Mouse (Mus musculus): ENCODE data around the gene Bin2. TPM values are rescaled to one million over a fixed set of nuclear protein-coding genes. Genes with fewer than 3 reads are reported as not detected.

Gene Bin2
- polyA plus RNA-seq, 1 experiment, result 114 TPM

GRCm38 (mm10) chr15:100592817-100593216 is 76.5 kb downstream of the Bin2 start:
- no peaks in the 10 kb centered on the region for H3K4me1 ChIP-seq (replicated peaks; ENCODE audit: control insufficient read depth, insufficient read depth, low read length)
- H3K4me3 ChIP-seq (ENCODE audit: control insufficient read depth, insufficient read depth, low read length), result no peak overlapping the region
- no peak for DNase-seq
- H3K27ac ChIP-seq (ENCODE audit: control insufficient read depth, insufficient read depth, low read length), result no peak overlapping the region
- WGBS, result 96% methylated on average over 6 of the region's 6 CpGs
- peaks cover 13% of the 10 kb centered on the region; the same call in 1 of the 2 replicates for H3K36me3 ChIP-seq (ENCODE audit: control insufficient read depth, insufficient read depth, low read length)
- H3K27me3 ChIP-seq (ENCODE audit: control insufficient read depth, insufficient read depth, low read length), result no peaks in the 10 kb centered on the region
- TF ChIP-seq POLR2A (IDR thresholded peaks at IDR 0.05; ENCODE audit: control insufficient read depth, extremely low read depth, insufficient read depth, low read length, poor library complexity) (no peak), CTCF (IDR thresholded peaks at IDR 0.05; ENCODE audit: borderline replicate concordance, control insufficient read depth, extremely low read depth, insufficient read depth, low read length, poor library complexity) (no peak)

Other genes with a start within 250 kb of the Bin2 start
- 0.04 and 0.05 TPM in 2 replicates for gene Gm5475, start 247.4 kb downstream of the Bin2 start, polyA plus RNA-seq (2012; rRNA removed)
- gene Slc11a2, start 244.5 kb downstream of the Bin2 start, polyA plus RNA-seq (2012; rRNA removed), result 46.4 and 54.1 TPM in 2 replicates
- 83.1 and 101 TPM in 2 replicates for gene Letmd1, start 200.5 kb downstream of the Bin2 start, polyA plus RNA-seq (2012; rRNA removed)
- gene Csrnp2, start 174.1 kb downstream of the Bin2 start, polyA plus RNA-seq (2012; rRNA removed), result 8.7 and 9.6 TPM in 2 replicates
- gene Tfcp2, start 117.5 kb downstream of the Bin2 start, polyA plus RNA-seq (2012; rRNA removed), result 7.7 and 8.2 TPM in 2 replicates
- gene Pou6f1, start 69.6 kb downstream of the Bin2 start, polyA plus RNA-seq (2012; rRNA removed), result 184 and 203 TPM in 2 replicates
- gene Dazap2, start 54.2 kb downstream of the Bin2 start, polyA plus RNA-seq (2012; rRNA removed), result 1,016 and 1,115 TPM in 2 replicates
- gene Smagp, start 32.6 kb downstream of the Bin2 start, polyA plus RNA-seq (2012; rRNA removed), result 11.0 and 11.7 TPM in 2 replicates
- gene Cela1, start 18.4 kb upstream of the Bin2 start, polyA plus RNA-seq (2012; rRNA removed), result 10.4 and 11.7 TPM in 2 replicates
- gene Galnt6, start 59.8 kb upstream of the Bin2 start, polyA plus RNA-seq (2012; rRNA removed), result 34.7 and 39.4 TPM in 2 replicates
- gene Slc4a8, start 92.2 kb upstream of the Bin2 start, polyA plus RNA-seq (2012; rRNA removed), result 11.5 and 11.9 TPM in 2 replicates
- gene Scn8a, start 200.3 kb upstream of the Bin2 start, polyA plus RNA-seq (2012; rRNA removed), result 0.20 and 0.60 TPM in 2 replicates

Data from thymus, adult 2 months (tissue).